ENCODE assay signal across 8 mouse cellular contexts in genomic region chr9:7872044-7872774, GRCm38 (mm10). TPM values are rescaled to one million over a fixed set of nuclear protein-coding genes. Genes with fewer than 3 reads are reported as not detected.
DNase-seq lines count a peak whose midpoint lies in the region; ATAC-seq and TF ChIP-seq lines count a peak whose summit lies in the region.

No protein-coding gene starts in this region.

- TF ChIP-seq CTCF in CH12.LX (conservative IDR thresholded peaks at IDR 0.05 in 1 of 2, IDR thresholded peaks at IDR 0.05 in 1 of 2; ENCODE audit: low read depth in 2 of 2, low read length in 2 of 2) = no peak

- H3K79me2 ChIP-seq in CH12.LX (replicated peaks; ENCODE audit: control insufficient read depth, extremely low read depth, insufficient read depth, poor library complexity, severe bottlenecking) = peaks cover 32% of the 10 kb centered on the region

- H3K4me1 ChIP-seq in heart, embryonic 10.5 days = no peaks in the 10 kb centered on the region
- H3K4me1 ChIP-seq in CH12.LX (ENCODE audit: control insufficient read depth in 1 of 2, insufficient read depth in 2 of 2) = peaks cover 13 to 29% of the 10 kb centered on the region in 2 experiments; a peak in 3 of 4 replicates
- H3K4me1 ChIP-seq in embryonic facial prominence, embryonic 13.5 days = peaks cover 11% of the 10 kb centered on the region; the same call in 1 of the 2 replicates
- H3K4me1 ChIP-seq in limb, embryonic 13.5 days = peaks cover 12% of the 10 kb centered on the region
- peaks cover 3% of the 10 kb centered on the region; the same call in 1 of the 2 replicates for H3K4me1 ChIP-seq in neural tube, embryonic 14.5 days (ENCODE audit: control insufficient read depth, insufficient read depth, low read length)

- H3K27ac ChIP-seq in heart, embryonic 10.5 days = peak overlapping the region; percentile 94
- H3K27ac ChIP-seq in CH12.LX (ENCODE audit: insufficient read depth, low read depth) = peak overlapping the region; percentile 89
- peak overlapping the region; percentile 87 for H3K27ac ChIP-seq in embryonic facial prominence, embryonic 13.5 days
- H3K27ac ChIP-seq in limb, embryonic 13.5 days = peak overlapping the region; percentile 40; the same call in 1 of the 2 replicates
- H3K27ac ChIP-seq in neural tube, embryonic 14.5 days (ENCODE audit: low read depth, low read length) = no peak overlapping the region

- dilution Hi-C loops in CH12.LX (cut with MboI; ENCODE audit: extremely low pct_ligation_motif_present, extremely low pct_unique_long_range_greater_than_20kb, low sequenced_read_pairs) = no loop called here

- H3K9me3 ChIP-seq in heart, embryonic 10.5 days = no peaks in the 10 kb centered on the region
- H3K9me3 ChIP-seq in CH12.LX (replicated peaks; ENCODE audit: low read length) = peaks cover 33% of the 10 kb centered on the region
- peaks cover 6% of the 10 kb centered on the region; the same call in 1 of the 2 replicates for H3K9me3 ChIP-seq in embryonic facial prominence, embryonic 13.5 days
- H3K9me3 ChIP-seq in limb, embryonic 13.5 days = no peaks in the 10 kb centered on the region; the same call in 1 of the 2 replicates
- H3K9me3 ChIP-seq in neural tube, embryonic 14.5 days (ENCODE audit: control insufficient read depth, low read length) = no peaks in the 10 kb centered on the region

- peak overlapping the region; percentile 76 for H3K4me3 ChIP-seq in heart, embryonic 10.5 days
- H3K4me3 ChIP-seq in CH12.LX (replicated peaks in 1 of 3; ENCODE audit: low read depth in 2 of 3, low read length in 2 of 3, poor library complexity in 1 of 3) = peak overlapping the region; percentile 63 to 90 (median 65)
- H3K4me3 ChIP-seq in embryonic facial prominence, embryonic 13.5 days = peak overlapping the region; percentile 65
- peak overlapping the region; percentile 62 for H3K4me3 ChIP-seq in limb, embryonic 13.5 days
- peak overlapping the region; percentile 36 for H3K4me3 ChIP-seq in neural tube, embryonic 14.5 days (ENCODE audit: low read depth, low read length)

- no peak for TF ChIP-seq EP300 in CH12.LX (IDR thresholded peaks at IDR 0.05; ENCODE audit: low read length)

- no peak; the same call in 1 of the 2 replicates for TF ChIP-seq POLR2A in CH12.LX (IDR thresholded peaks at IDR 0.05; ENCODE audit: low read depth, low read length)

- H3K27me3 ChIP-seq in heart, embryonic 10.5 days (ENCODE audit: insufficient read depth, poor library complexity, severe bottlenecking) = no peaks in the 10 kb centered on the region
- H3K27me3 ChIP-seq in CH12.LX (replicated peaks) = no peaks in the 10 kb centered on the region
- no peaks in the 10 kb centered on the region for H3K27me3 ChIP-seq in embryonic facial prominence, embryonic 13.5 days
- no peaks in the 10 kb centered on the region for H3K27me3 ChIP-seq in limb, embryonic 13.5 days
- H3K27me3 ChIP-seq in neural tube, embryonic 14.5 days (ENCODE audit: control insufficient read depth, insufficient read depth, low read length) = no peaks in the 10 kb centered on the region

- no peak for TF ChIP-seq RAD21 in CH12.LX (IDR thresholded peaks at IDR 0.05; ENCODE audit: low read depth, low read length)

- in situ Hi-C loops in CH12.LX (cut with MboI; ENCODE audit: low pct_ligation_motif_present, low pct_unique_long_range_greater_than_20kb, low sequenced_read_pairs) = loop anchor here (10.0 to 25.0 kb wide), 2 partner anchors 147 to 660 kb away; no protein-coding TSS in a partner anchor

- 14% methylated on average over 23 of the region's 23 CpGs for WGBS in heart, embryonic 10.5 days
- WGBS in embryonic facial prominence, embryonic 13.5 days = 14% methylated on average over 23 of the region's 23 CpGs
- WGBS in limb, embryonic 13.5 days = 14% methylated on average over 23 of the region's 23 CpGs
- WGBS in neural tube, embryonic 14.5 days = 20% methylated on average over 22 of the region's 23 CpGs

- H3K36me3 ChIP-seq in heart, embryonic 10.5 days = peaks cover 6% of the 10 kb centered on the region; the same call in 1 of the 2 replicates
- H3K36me3 ChIP-seq in CH12.LX (replicated peaks in 1 of 2; ENCODE audit: control insufficient read depth in 1 of 2, insufficient read depth in 1 of 2, low read length in 1 of 2) = peaks cover 24 to 36% of the 10 kb centered on the region in 2 experiments
- peaks cover 8% of the 10 kb centered on the region for H3K36me3 ChIP-seq in embryonic facial prominence, embryonic 13.5 days
- H3K36me3 ChIP-seq in limb, embryonic 13.5 days = peaks cover 8% of the 10 kb centered on the region
- H3K36me3 ChIP-seq in neural tube, embryonic 14.5 days (ENCODE audit: control insufficient read depth, insufficient read depth, low read length) = no peaks in the 10 kb centered on the region

- ATAC-seq in embryonic facial prominence, embryonic 13.5 days (ENCODE audit: insufficient number of reproducible peaks, insufficient read depth, low FRiP score, low TSS enrichment, low read depth) = no peak
- ATAC-seq in limb, embryonic 13.5 days (ENCODE audit: low FRiP score, low read depth) = peak; percentile 38
- peak; percentile 50; the same call in 1 of the 2 replicates for ATAC-seq in neural tube, embryonic 14.5 days (ENCODE audit: low read depth)

- H3K4me2 ChIP-seq in CH12.LX (ENCODE audit: insufficient read depth, low read depth, poor library complexity, severe bottlenecking) = peak overlapping the region; percentile 85
- H3K4me2 ChIP-seq in embryonic facial prominence, embryonic 13.5 days = peak overlapping the region; percentile 82
- peak overlapping the region; percentile 81 for H3K4me2 ChIP-seq in limb, embryonic 13.5 days (replicated peaks)
- H3K4me2 ChIP-seq in neural tube, embryonic 14.5 days (ENCODE audit: low read depth, low read length) = peak overlapping the region; percentile 73

- peak overlapping the region; percentile 97 for H3K9ac ChIP-seq in CH12.LX (ENCODE audit: insufficient read depth, low read depth)
- H3K9ac ChIP-seq in embryonic facial prominence, embryonic 13.5 days = peak overlapping the region; percentile 82
- peak overlapping the region; percentile 81 for H3K9ac ChIP-seq in limb, embryonic 13.5 days
- H3K9ac ChIP-seq in neural tube, embryonic 14.5 days (replicated peaks; ENCODE audit: low read depth, low read length) = peak overlapping the region; percentile 54

- no peak for DNase-seq in heart, embryonic 10.5 days (ENCODE audit: low spot score)
- no peak for DNase-seq in heart, postnatal 4 days
- peak; percentile 58 for DNase-seq in CH12.LX (ENCODE audit: extremely low read depth)
- no peak for DNase-seq in left cerebral cortex, adult 11 months (ENCODE audit: low spot score)
- no peak for DNase-seq in adrenal gland, adult 2 months

TF ChIP-seq in CH12.LX, 34 proteins besides CTCF, POLR2A, EP300 and RAD21:
- no peak for TF ChIP-seq NRF1 (IDR thresholded peaks at IDR 0.05; ENCODE audit: low read depth, low read length)
- TF ChIP-seq NELFE (IDR thresholded peaks at IDR 0.05; ENCODE audit: low read depth, low read length) = peak; percentile 14; the same call in 1 of the 2 replicates
- TF ChIP-seq PAX5 (IDR thresholded peaks at IDR 0.05; ENCODE audit: low read length) = no peak

RNA-seq across cellular contexts. Expression of gene Birc3, which starts 0.8 kb away (rescaled TPM):
- 4.9 and 5.2 TPM in 2 replicates for polyA plus RNA-seq in heart, embryonic 10.5 days (2016; fragmentation: Nextera tagmentation; extraction: Ambion mirVana)
- total RNA-seq in heart, postnatal 4 days (2021) = 1 to 10 TPM; 7.0 to 8.8 TPM
- total RNA-seq in CH12.LX (2012; rRNA removed) (51.1 and 67.9 TPM in 2 replicates), CH12.LX (2014; rRNA removed) (75.6 and 80.0 TPM in 2 replicates)
- polyA plus RNA-seq in CH12.LX (2012; ENCODE audit: insufficient read length, low read depth) = 67.8 and 73.2 TPM in 2 replicates
- 14.1 and 15.6 TPM in 2 replicates for polyA plus RNA-seq in embryonic facial prominence, embryonic 13.5 days (2015; fragmentation: Nextera tagmentation; extraction: Ambion mirVana)
- polyA plus RNA-seq in limb, embryonic 13.5 days (2015; fragmentation: Nextera tagmentation; extraction: Ambion mirVana) = 10.6 and 11.4 TPM in 2 replicates
- polyA plus RNA-seq in neural tube, embryonic 14.5 days (2014; fragmentation: Nextera tagmentation; extraction: Ambion mirVana) = 0.70 and 3.2 TPM in 2 replicates
- total RNA-seq in adrenal gland, adult 2 months (2021) = 10 to 100 TPM; 17.3 to 26.1 TPM
- 3.1 and 3.7 TPM in 2 replicates for polyA plus RNA-seq in adrenal gland, adult 2 months (2012; rRNA removed)

RNA-seq across cellular contexts. Expression of gene Birc2, which starts 35.3 kb away (rescaled TPM):
- 23.6 and 24.2 TPM in 2 replicates for polyA plus RNA-seq in heart, embryonic 10.5 days (2016; fragmentation: Nextera tagmentation; extraction: Ambion mirVana)
- 10 to 100 TPM; 20.8 to 23.5 TPM for total RNA-seq in heart, postnatal 4 days (2021)
- total RNA-seq in CH12.LX (2012; rRNA removed) (59.6 and 94.7 TPM in 2 replicates), CH12.LX (2014; rRNA removed) (134 and 158 TPM in 2 replicates)
- 41.3 and 43.4 TPM in 2 replicates for polyA plus RNA-seq in CH12.LX (2012; ENCODE audit: insufficient read length, low read depth)
- polyA plus RNA-seq in embryonic facial prominence, embryonic 13.5 days (2015; fragmentation: Nextera tagmentation; extraction: Ambion mirVana) = 41.6 and 45.5 TPM in 2 replicates
- 42.7 and 43.5 TPM in 2 replicates for polyA plus RNA-seq in limb, embryonic 13.5 days (2015; fragmentation: Nextera tagmentation; extraction: Ambion mirVana)
- polyA plus RNA-seq in neural tube, embryonic 14.5 days (2014; fragmentation: Nextera tagmentation; extraction: Ambion mirVana) = 49.3 and 53.6 TPM in 2 replicates
- total RNA-seq in adrenal gland, adult 2 months (2021) = 10 to 100 TPM; 39.8 to 46.1 TPM
- 9.0 and 19.5 TPM in 2 replicates for polyA plus RNA-seq in adrenal gland, adult 2 months (2012; rRNA removed)
